Mouse (Mus musculus) MEL (cell line): ENCODE data around the gene Kif26b. TPM values are rescaled to one million over a fixed set of nuclear protein-coding genes. Genes with fewer than 3 reads are reported as not detected.

Experiments
- DNase-seq: peaks from one replicate; pipeline ENCODE4 v3.0.0; 2011; ENCODE audit warnings: low read depth, low spot score
- H3K27ac ChIP-seq: 2 replicates; pipeline ENCODE4 v1.5.1; 2012; ENCODE audit warnings: low read depth, mild to moderate bottlenecking, control low read depth, low read length, moderate library complexity; ENCODE audit not compliant: control insufficient read depth
- H3K27me3 ChIP-seq, 2 experiments: fragments of 150-350 bp in 1 of 2; sonication (generic) in 1 of 2; 2 replicates each; pipeline ENCODE4 v1.6.1; 2012; ENCODE audit warnings: low read length in 2 of 2, mild to moderate bottlenecking in 2 of 2, improper control_type of control experiment in 1 of 2, moderate library complexity in 1 of 2; ENCODE audit not compliant: insufficient read depth in 2 of 2, control insufficient read depth in 1 of 2
- H3K36me3 ChIP-seq, 2 experiments: 2 replicates each; pipeline ENCODE4 v1.6.1; 2012 to 2014; ENCODE audit warnings: low read length in 2 of 2, improper control_type of control experiment in 1 of 2, inconsistent platforms in 1 of 2, mild to moderate bottlenecking in 1 of 2; ENCODE audit not compliant: insufficient read depth in 2 of 2, control insufficient read depth in 1 of 2
- H3K4me1 ChIP-seq, 2 experiments: fragments of 150-350 bp in 1 of 2; sonication (generic) in 1 of 2; 2 replicates each; pipeline ENCODE4 v1.6.1; 2012; ENCODE audit warnings: low read length in 2 of 2, improper control_type of control experiment in 1 of 2, mild to moderate bottlenecking in 1 of 2; ENCODE audit not compliant: insufficient read depth in 2 of 2, control insufficient read depth in 1 of 2
- H3K4me3 ChIP-seq, 2 experiments: fragments of 150-350 bp in 1 of 2; sonication (generic) in 1 of 2; 2 replicates each; pipeline ENCODE4 v1.5.1; 2012; ENCODE audit warnings: low read depth in 2 of 2, low read length in 2 of 2, mild to moderate bottlenecking in 2 of 2, moderate library complexity in 2 of 2, control low read depth in 1 of 2, improper control_type of control experiment in 1 of 2; ENCODE audit not compliant: control insufficient read depth in 1 of 2, insufficient read depth in 1 of 2
- H3K79me2 ChIP-seq: 2 replicates; pipeline ENCODE4 v1.6.1; 2012; ENCODE audit warnings: mild to moderate bottlenecking, low read length, moderate library complexity; ENCODE audit not compliant: control insufficient read depth, poor library complexity, insufficient read depth
- H3K9ac ChIP-seq: 2 replicates; pipeline ENCODE4 v1.6.1; 2012; ENCODE audit warnings: low read depth, mild to moderate bottlenecking, control low read depth, low read length, moderate library complexity; ENCODE audit not compliant: control insufficient read depth, poor library complexity, severe bottlenecking
- H3K9me3 ChIP-seq: fragments of 150-350 bp; sonication (generic); replicated peaks from 2 replicates; pipeline ENCODE4 v1.6.1; 2012; ENCODE audit warnings: mild to moderate bottlenecking, low read length, improper control_type of control experiment, moderate library complexity; ENCODE audit not compliant: insufficient read depth
- CHD2 ChIP-seq: IDR thresholded peaks from 2 replicates; pipeline ENCODE4 v1.6.1; 2011; ENCODE audit warnings: low read length, improper control_type of control experiment
- CTCF ChIP-seq, 3 experiments: IDR thresholded peaks in 2 of 3; conservative IDR thresholded peaks in 1 of 3; 2 replicates each; pipeline ENCODE4 v1.5.1; 2011 to 2012; ENCODE audit warnings: low read length in 3 of 3, low read depth in 2 of 3, mild to moderate bottlenecking in 2 of 3, improper control_type of control experiment in 1 of 3, inconsistent platforms in 1 of 3, mixed read lengths in 1 of 3, moderate library complexity in 1 of 3; ENCODE audit not compliant: control insufficient read depth in 1 of 3, insufficient read depth in 1 of 3, poor library complexity in 1 of 3, severe bottlenecking in 1 of 3
- ELF1 ChIP-seq: IDR thresholded peaks from 2 replicates; pipeline ENCODE4 v1.6.1; 2014; ENCODE audit warnings: low read depth, mild to moderate bottlenecking, inconsistent platforms, low read length, improper control_type of control experiment, moderate library complexity
- EP300 ChIP-seq, 2 experiments: IDR thresholded peaks; 2 replicates each; pipeline ENCODE4 v1.6.1; 2011; ENCODE audit warnings: improper control_type of control experiment in 2 of 2, low read length in 2 of 2, low read depth in 1 of 2, mild to moderate bottlenecking in 1 of 2
- ETS1 ChIP-seq: IDR thresholded peaks from 2 replicates; pipeline ENCODE4 v1.6.1; 2012; ENCODE audit warnings: low read depth, mild to moderate bottlenecking, inconsistent platforms, low read length, improper control_type of control experiment, moderate library complexity
- GATA1 ChIP-seq: IDR thresholded peaks from 2 replicates; pipeline ENCODE4 v1.6.1; 2011; ENCODE audit warnings: low read depth, low read length, improper control_type of control experiment
- MAFK ChIP-seq: IDR thresholded peaks from 2 replicates; pipeline ENCODE4 v1.6.1; 2011; ENCODE audit warnings: low read depth, mild to moderate bottlenecking, low read length, improper control_type of control experiment, borderline replicate concordance
- MAX ChIP-seq: IDR thresholded peaks from 2 replicates; pipeline ENCODE4 v1.6.1; 2011; ENCODE audit warnings: low read length, improper control_type of control experiment
- MAZ ChIP-seq: IDR thresholded peaks from 2 replicates; pipeline ENCODE4 v1.6.1; 2012; ENCODE audit warnings: low read depth, mild to moderate bottlenecking, inconsistent platforms, low read length, improper control_type of control experiment
- MYC ChIP-seq: IDR thresholded peaks from 2 replicates; pipeline ENCODE4 v1.6.1; 2011; ENCODE audit warnings: low read depth, mild to moderate bottlenecking, low read length, improper control_type of control experiment, moderate library complexity
- POLR2AphosphoS2 ChIP-seq: IDR thresholded peaks from 2 replicates; pipeline ENCODE4 v1.6.1; 2011; ENCODE audit warnings: low read length, improper control_type of control experiment
- POLR2AphosphoS5 ChIP-seq: IDR thresholded peaks from 2 replicates; pipeline ENCODE4 v1.6.1; 2012; ENCODE audit warnings: low read depth, borderline replicate concordance, mild to moderate bottlenecking, inconsistent platforms, low read length, moderate library complexity, mixed read lengths
- RAD21 ChIP-seq: IDR thresholded peaks from 2 replicates; pipeline ENCODE4 v1.6.1; 2011; ENCODE audit warnings: mild to moderate bottlenecking, low read depth, low read length, improper control_type of control experiment
- SIN3A ChIP-seq: IDR thresholded peaks from 2 replicates; pipeline ENCODE4 v1.6.1; 2012; ENCODE audit warnings: low read length, improper control_type of control experiment, inconsistent platforms
- SMC3 ChIP-seq: IDR thresholded peaks from 2 replicates; pipeline ENCODE4 v1.6.1; 2011; ENCODE audit warnings: low read depth, low read length, improper control_type of control experiment
- TAL1 ChIP-seq: IDR thresholded peaks from 2 replicates; pipeline ENCODE4 v1.6.1; 2012; ENCODE audit warnings: mild to moderate bottlenecking, inconsistent platforms, low read length, moderate library complexity, mixed read lengths
- TBP ChIP-seq: IDR thresholded peaks from 2 replicates; pipeline ENCODE4 v1.8.0; 2011; ENCODE audit warnings: low read depth, low read length, improper control_type of control experiment
- TCF12 ChIP-seq: IDR thresholded peaks from 2 replicates; pipeline ENCODE4 v1.6.1; 2014; ENCODE audit warnings: low read depth, mild to moderate bottlenecking, inconsistent platforms, low read length, improper control_type of control experiment, moderate library complexity
- UBTF ChIP-seq: IDR thresholded peaks from 2 replicates; pipeline ENCODE4 v1.6.1; 2012; ENCODE audit warnings: low read depth, mild to moderate bottlenecking, inconsistent platforms, low read length, improper control_type of control experiment, moderate library complexity, borderline replicate concordance; ENCODE audit not compliant: insufficient read depth
- USF1 ChIP-seq: IDR thresholded peaks from 2 replicates; pipeline ENCODE4 v1.6.1; 2014; ENCODE audit warnings: low read depth, mild to moderate bottlenecking, inconsistent platforms, low read length, improper control_type of control experiment, moderate library complexity
- USF2 ChIP-seq, 2 experiments: IDR thresholded peaks; 2 replicates each; pipeline ENCODE4 v1.6.1; 2011 to 2012; ENCODE audit warnings: improper control_type of control experiment in 2 of 2, low read length in 2 of 2, borderline replicate concordance in 1 of 2, inconsistent platforms in 1 of 2, low read depth in 1 of 2, mild to moderate bottlenecking in 1 of 2; ENCODE audit not compliant: insufficient read depth in 1 of 2
- ZC3H11A ChIP-seq: IDR thresholded peaks from 2 replicates; pipeline ENCODE4 v1.6.1; 2012; ENCODE audit warnings: low read depth, mild to moderate bottlenecking, inconsistent platforms, low read length, improper control_type of control experiment
- ZKSCAN1 ChIP-seq: IDR thresholded peaks from 2 replicates; pipeline ENCODE4 v1.6.1; 2012; ENCODE audit warnings: low read depth, mild to moderate bottlenecking, inconsistent platforms, low read length, improper control_type of control experiment, moderate library complexity
- ZNF384 ChIP-seq: IDR thresholded peaks from 2 replicates; pipeline ENCODE4 v1.6.1; 2012; ENCODE audit warnings: low read depth, mild to moderate bottlenecking, inconsistent platforms, low read length, improper control_type of control experiment
- polyA plus RNA-seq, 2 experiments: library from polyadenylated mRNA; stranded (reverse) in 1 of 2; unstranded in 1 of 2; fragments of >175 nt in 1 of 2; fragments of >200 nt in 1 of 2; gene quantifications; 2 replicates each; pipeline versions ENCODE4 v1.2.1 to v1.2.4; 2012; ENCODE audit warnings: low replicate concordance in 2 of 2, low read depth in 1 of 2; ENCODE audit not compliant: insufficient read length in 2 of 2, insufficient read depth in 1 of 2, missing spikeins in 1 of 2
- total RNA-seq: library from RNA; depleted of rRNA; stranded (reverse); fragments of 300-350 nt; gene quantifications from 2 replicates; pipeline ENCODE4 v1.2.3, GENCODE M21; 2012

The Kif26b gene
- total and polyA plus RNA-seq, 3 experiments, result 0.08 to 0.50 TPM; not detected in 1

- peaks cover 0 to 6% of the 10 kb centered on the region in 2 experiments; a peak in 2 of 4 replicates for H3K4me1 ChIP-seq
- no peak overlapping the region for H3K4me3 ChIP-seq
- no peak for DNase-seq
- no peaks in the 10 kb centered on the region for H3K9me3 ChIP-seq
- no peaks in the 10 kb centered on the region; a peak in 1 of 4 replicates for H3K36me3 ChIP-seq
- no peak overlapping the region for H3K27ac ChIP-seq
- TF ChIP-seq MYC (no peak), TCF12 (no peak), TAL1 (no peak), CHD2 (no peak), ETS1 (no peak), USF1 (peak; percentile 39; the same call in 1 of the 2 replicates)
- H3K9ac ChIP-seq, result no peak overlapping the region
- H3K79me2 ChIP-seq, result no peaks in the 10 kb centered on the region
- H3K27me3 ChIP-seq, result no peaks in the 10 kb centered on the region
Observed at GRCm38 (mm10) chr1:178770626-178771362, 241.9 kb downstream of the Kif26b start.

- Histone ChIP-seq H3K27me3 (no peaks in the 10 kb centered on the region), H3K36me3 (peaks cover 0 to 6% of the 10 kb centered on the region in 2 experiments; a peak in 1 of 4 replicates), H3K79me2 (no peaks in the 10 kb centered on the region)
- TF ChIP-seq USF1 (no peak), MAZ (no peak), TBP (no peak), ELF1 (no peak)
- TF ChIP-seq, all 39 proteins: peak for 0
- Histone ChIP-seq H3K27ac (no peak overlapping the region), H3K4me1 (peaks cover 0 to 5% of the 10 kb centered on the region in 2 experiments; a peak in 2 of 4 replicates), H3K4me3 (no peak overlapping the region), H3K9me3 (no peaks in the 10 kb centered on the region), H3K9ac (no peak overlapping the region)
- DNase-seq, result no peak
Observed at GRCm38 (mm10) chr1:178779742-178780141, 250.8 kb downstream of the Kif26b start.

- H3K27ac ChIP-seq, result no peak overlapping the region
- H3K9me3 ChIP-seq, result no peaks in the 10 kb centered on the region
- peak; percentile 52 for DNase-seq
- H3K27me3 ChIP-seq, result no peaks in the 10 kb centered on the region; a peak in 1 of 4 replicates
- no peak overlapping the region for H3K9ac ChIP-seq
- H3K4me3 ChIP-seq, result no peak overlapping the region
- H3K36me3 ChIP-seq, result peaks cover 0 to 6% of the 10 kb centered on the region in 2 experiments; a peak in 1 of 4 replicates
- H3K4me1 ChIP-seq, result peaks cover 0 to 5% of the 10 kb centered on the region in 2 experiments; a peak in 2 of 4 replicates
- no peaks in the 10 kb centered on the region for H3K79me2 ChIP-seq
- TF ChIP-seq CHD2 (no peak), ZNF384 (no peak), MAX (no peak), RAD21 (no peak), TCF12 (peak; percentile 74; the same call in 1 of the 2 replicates), MAFK (no peak), MAZ (no peak), EP300 (IDR thresholded peaks at IDR 0.05; ENCODE audit: low read depth in 1 of 2, low read length in 2 of 2) (peak in 1 of 2 experiments; percentile 45; a peak in 2 of 4 replicates), SIN3A (no peak; the same call in 1 of the 2 replicates), TAL1 (peak; percentile 16; the same call in 1 of the 2 replicates), CTCF (IDR thresholded peaks at IDR 0.05 in 2 of 3, conservative IDR thresholded peaks at IDR 0.05 in 1 of 3; ENCODE audit: control insufficient read depth in 1 of 3, insufficient read depth in 1 of 3, low read depth in 2 of 3, low read length in 3 of 3, poor library complexity in 1 of 3, severe bottlenecking in 1 of 3) (no peak), ZC3H11A (no peak), POLR2AphosphoS2 (no peak), ZKSCAN1 (no peak), USF2 (IDR thresholded peaks at IDR 0.05; ENCODE audit: borderline replicate concordance in 1 of 2, insufficient read depth in 1 of 2, low read depth in 1 of 2, low read length in 2 of 2) (no peak), UBTF (no peak), SMC3 (no peak; the same call in 1 of the 2 replicates), GATA1 (peak; percentile 61), POLR2AphosphoS5 (no peak), ETS1 (no peak)
Observed at GRCm38 (mm10) chr1:178784043-178784442, 255.1 kb downstream of the Kif26b start.
